Mouse (Mus musculus): ENCODE results near the gene Epn2. TPM values are rescaled to one million over a fixed set of nuclear protein-coding genes. Genes with fewer than 3 reads are reported as not detected.

Gene Epn2
- polyA plus RNA-seq, 1 experiment, result 14.1 TPM

- Histone ChIP-seq H3K36me3 (ENCODE audit: control insufficient read depth, insufficient read depth) (peaks cover 8% of the 10 kb centered on the region), H3K27me3 (ENCODE audit: control insufficient read depth, insufficient read depth, insufficient read length) (no peaks in the 10 kb centered on the region), H3K79me2 (ENCODE audit: control insufficient read depth, insufficient read depth) (peaks cover 13% of the 10 kb centered on the region), H3K4me2 (ENCODE audit: low read depth) (no peak overlapping the region), H3K4me3 (no peak overlapping the region), H3ac (ENCODE audit: control insufficient read depth, insufficient read length) (no peak overlapping the region)
- TF ChIP-seq MYOG (IDR thresholded peaks at IDR 0.05; ENCODE audit: control insufficient read depth in 1 of 3, insufficient read depth in 1 of 3, insufficient read length in 2 of 3, low read depth in 2 of 3) (no peak), TCF12 (IDR thresholded peaks at IDR 0.05; ENCODE audit: insufficient read depth, poor library complexity, severe bottlenecking) (no peak), REST (IDR thresholded peaks at IDR 0.05; ENCODE audit: insufficient read depth, insufficient read length) (no peak), E2F4 (IDR thresholded peaks at IDR 0.05; ENCODE audit: insufficient read depth) (no peak), POLR2AphosphoS2 (IDR thresholded peaks at IDR 0.05; ENCODE audit: insufficient read length, low read depth) (no peak), SRF (IDR thresholded peaks at IDR 0.05; ENCODE audit: control insufficient read depth, insufficient read length, low read depth) (no peak), CEBPB (IDR thresholded peaks at IDR 0.05; ENCODE audit: insufficient read depth, poor library complexity, severe bottlenecking) (no peak), USF1 (IDR thresholded peaks at IDR 0.05; ENCODE audit: low read depth) (no peak), POLR2A (IDR thresholded peaks at IDR 0.05; ENCODE audit: insufficient read length, low read depth) (no peak), MAX (IDR thresholded peaks at IDR 0.05; ENCODE audit: low read depth) (no peak), TCF3 (IDR thresholded peaks at IDR 0.05; ENCODE audit: insufficient read length, low read depth) (no peak), MYOD1 (IDR thresholded peaks at IDR 0.05; ENCODE audit: control insufficient read depth in 1 of 3, insufficient read length in 2 of 3, low read depth in 2 of 3) (no peak)
Measured at GRCm38 (mm10) chr11:61546452-61546851, 33.0 kb downstream of the Epn2 start.

- H3K4me3 ChIP-seq, result no peak overlapping the region
- H3K27me3 ChIP-seq (ENCODE audit: control insufficient read depth, insufficient read depth, insufficient read length), result no peaks in the 10 kb centered on the region
- H3K4me2 ChIP-seq (ENCODE audit: low read depth), result no peak overlapping the region
- H3ac ChIP-seq (ENCODE audit: control insufficient read depth, insufficient read length), result no peak overlapping the region
- peaks cover 8% of the 10 kb centered on the region for H3K36me3 ChIP-seq (ENCODE audit: control insufficient read depth, insufficient read depth)
- TF ChIP-seq TCF12 (IDR thresholded peaks at IDR 0.05; ENCODE audit: insufficient read depth, poor library complexity, severe bottlenecking) (no peak), MYOD1 (IDR thresholded peaks at IDR 0.05; ENCODE audit: control insufficient read depth in 1 of 3, insufficient read length in 2 of 3, low read depth in 2 of 3) (no peak), TCF3 (IDR thresholded peaks at IDR 0.05; ENCODE audit: insufficient read length, low read depth) (no peak), POLR2AphosphoS2 (IDR thresholded peaks at IDR 0.05; ENCODE audit: insufficient read length, low read depth) (no peak), MYOG (IDR thresholded peaks at IDR 0.05; ENCODE audit: control insufficient read depth in 1 of 3, insufficient read depth in 1 of 3, insufficient read length in 2 of 3, low read depth in 2 of 3) (no peak), POLR2A (IDR thresholded peaks at IDR 0.05; ENCODE audit: insufficient read length, low read depth) (no peak), CEBPB (IDR thresholded peaks at IDR 0.05; ENCODE audit: insufficient read depth, poor library complexity, severe bottlenecking) (no peak), MAX (IDR thresholded peaks at IDR 0.05; ENCODE audit: low read depth) (no peak), REST (IDR thresholded peaks at IDR 0.05; ENCODE audit: insufficient read depth, insufficient read length) (no peak), E2F4 (IDR thresholded peaks at IDR 0.05; ENCODE audit: insufficient read depth) (no peak), SRF (IDR thresholded peaks at IDR 0.05; ENCODE audit: control insufficient read depth, insufficient read length, low read depth) (no peak), USF1 (IDR thresholded peaks at IDR 0.05; ENCODE audit: low read depth) (no peak)
- peaks cover 5% of the 10 kb centered on the region for H3K79me2 ChIP-seq (ENCODE audit: control insufficient read depth, insufficient read depth)
Measured at GRCm38 (mm10) chr11:61545586-61545985, 33.9 kb downstream of the Epn2 start.

- H3K36me3 ChIP-seq (ENCODE audit: control insufficient read depth, insufficient read depth), result peaks cover 8% of the 10 kb centered on the region
- no peak overlapping the region for H3K4me2 ChIP-seq (ENCODE audit: low read depth)
- TF ChIP-seq CEBPB (IDR thresholded peaks at IDR 0.05; ENCODE audit: insufficient read depth, poor library complexity, severe bottlenecking) (no peak), MYOG (IDR thresholded peaks at IDR 0.05; ENCODE audit: control insufficient read depth in 1 of 3, insufficient read depth in 1 of 3, insufficient read length in 2 of 3, low read depth in 2 of 3) (no peak), MYOD1 (IDR thresholded peaks at IDR 0.05; ENCODE audit: control insufficient read depth in 1 of 3, insufficient read length in 2 of 3, low read depth in 2 of 3) (no peak), POLR2A (IDR thresholded peaks at IDR 0.05; ENCODE audit: insufficient read length, low read depth) (no peak), TCF3 (IDR thresholded peaks at IDR 0.05; ENCODE audit: insufficient read length, low read depth) (no peak), REST (IDR thresholded peaks at IDR 0.05; ENCODE audit: insufficient read depth, insufficient read length) (no peak), POLR2AphosphoS2 (IDR thresholded peaks at IDR 0.05; ENCODE audit: insufficient read length, low read depth) (no peak), MAX (IDR thresholded peaks at IDR 0.05; ENCODE audit: low read depth) (no peak), SRF (IDR thresholded peaks at IDR 0.05; ENCODE audit: control insufficient read depth, insufficient read length, low read depth) (no peak), USF1 (IDR thresholded peaks at IDR 0.05; ENCODE audit: low read depth) (no peak), E2F4 (IDR thresholded peaks at IDR 0.05; ENCODE audit: insufficient read depth) (no peak), TCF12 (IDR thresholded peaks at IDR 0.05; ENCODE audit: insufficient read depth, poor library complexity, severe bottlenecking) (no peak)
- no peaks in the 10 kb centered on the region for H3K27me3 ChIP-seq (ENCODE audit: control insufficient read depth, insufficient read depth, insufficient read length)
- H3K4me3 ChIP-seq, result no peak overlapping the region
- H3K79me2 ChIP-seq (ENCODE audit: control insufficient read depth, insufficient read depth), result no peaks in the 10 kb centered on the region
- H3ac ChIP-seq (ENCODE audit: control insufficient read depth, insufficient read length), result no peak overlapping the region
Measured at GRCm38 (mm10) chr11:61541106-61541505, 38.4 kb downstream of the Epn2 start.

GRCm38 (mm10) chr11:61540642-61541041 is 38.8 kb downstream of the Epn2 start:
- H3K79me2 ChIP-seq (ENCODE audit: control insufficient read depth, insufficient read depth), result no peaks in the 10 kb centered on the region
- no peaks in the 10 kb centered on the region for H3K27me3 ChIP-seq (ENCODE audit: control insufficient read depth, insufficient read depth, insufficient read length)
- no peak overlapping the region for H3K4me3 ChIP-seq
- H3K36me3 ChIP-seq (ENCODE audit: control insufficient read depth, insufficient read depth), result peaks cover 8% of the 10 kb centered on the region
- H3ac ChIP-seq (ENCODE audit: control insufficient read depth, insufficient read length), result no peak overlapping the region
- TF ChIP-seq POLR2AphosphoS2 (IDR thresholded peaks at IDR 0.05; ENCODE audit: insufficient read length, low read depth), result no peak
- TF ChIP-seq SRF (IDR thresholded peaks at IDR 0.05; ENCODE audit: control insufficient read depth, insufficient read length, low read depth), result no peak
- TF ChIP-seq TCF3 (IDR thresholded peaks at IDR 0.05; ENCODE audit: insufficient read length, low read depth), result no peak
- TF ChIP-seq REST (IDR thresholded peaks at IDR 0.05; ENCODE audit: insufficient read depth, insufficient read length), result no peak
- TF ChIP-seq E2F4 (IDR thresholded peaks at IDR 0.05; ENCODE audit: insufficient read depth), result no peak
- TF ChIP-seq MYOG (IDR thresholded peaks at IDR 0.05; ENCODE audit: control insufficient read depth in 1 of 3, insufficient read depth in 1 of 3, insufficient read length in 2 of 3, low read depth in 2 of 3), result no peak
- TF ChIP-seq CEBPB (IDR thresholded peaks at IDR 0.05; ENCODE audit: insufficient read depth, poor library complexity, severe bottlenecking), result no peak
- no peak for TF ChIP-seq USF1 (IDR thresholded peaks at IDR 0.05; ENCODE audit: low read depth)
- H3K4me2 ChIP-seq (ENCODE audit: low read depth), result no peak overlapping the region
